Mouse (Mus musculus): ENCODE data around the gene Thbs2. TPM values are rescaled to one million over a fixed set of nuclear protein-coding genes. Genes with fewer than 3 reads are reported as not detected.

The Thbs2 gene
- total and polyA plus RNA-seq, 3 experiments = 0.05 TPM; not detected in 2

DNA sequence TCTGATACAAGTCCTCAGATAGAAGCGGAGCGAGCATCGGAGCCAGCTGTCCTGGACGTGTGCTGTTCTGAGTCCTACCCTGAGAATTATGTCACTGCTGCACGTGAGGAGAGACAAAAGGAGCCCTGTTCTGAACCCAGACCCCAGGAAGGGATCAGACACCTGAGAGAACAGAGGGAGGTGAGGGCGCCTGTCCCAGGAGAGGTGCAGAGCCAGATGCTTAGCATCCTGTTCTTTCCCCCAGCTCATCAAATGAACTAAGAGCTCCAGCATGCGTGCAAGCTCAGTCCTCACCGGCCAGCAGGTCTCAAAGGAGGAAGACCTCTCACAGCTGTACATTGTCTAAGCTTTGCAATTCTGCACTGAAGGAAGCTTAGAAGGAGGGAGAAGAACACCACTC, 16.8 kb downstream of the Thbs2 start:
- Histone ChIP-seq H3K36me3 (replicated peaks) (no peaks in the 10 kb centered on the region), H3K27me3 (ENCODE audit: insufficient read depth, low read length) (peaks cover 11% of the 10 kb centered on the region), H3K4me1 (ENCODE audit: insufficient read depth, low read depth, low read length) (no peaks in the 10 kb centered on the region), H3K4me3 (ENCODE audit: low read depth, low read length) (no peak overlapping the region), H3K9me3 (replicated peaks) (no peaks in the 10 kb centered on the region)
- TF ChIP-seq POLR2AphosphoS5 (IDR thresholded peaks at IDR 0.05; ENCODE audit: insufficient replicate concordance, low read depth, low read length) (no peak), GATA1 (IDR thresholded peaks at IDR 0.05; ENCODE audit: borderline replicate concordance, low read length) (no peak), GATA2 (IDR thresholded peaks at IDR 0.05; ENCODE audit: borderline replicate concordance, low read depth, low read length) (no peak), TAL1 (conservative IDR thresholded peaks at IDR 0.05; ENCODE audit: low read depth, low read length) (no peak), CTCF (IDR thresholded peaks at IDR 0.05; ENCODE audit: low read depth, low read length) (no peak)
- DNase-seq (ENCODE audit: low spot score) (no peak), ATAC-seq (ENCODE audit: extremely low read depth, insufficient number of reproducible peaks, low FRiP score, poor library complexity, severe bottlenecking) (no peak)

DNA sequence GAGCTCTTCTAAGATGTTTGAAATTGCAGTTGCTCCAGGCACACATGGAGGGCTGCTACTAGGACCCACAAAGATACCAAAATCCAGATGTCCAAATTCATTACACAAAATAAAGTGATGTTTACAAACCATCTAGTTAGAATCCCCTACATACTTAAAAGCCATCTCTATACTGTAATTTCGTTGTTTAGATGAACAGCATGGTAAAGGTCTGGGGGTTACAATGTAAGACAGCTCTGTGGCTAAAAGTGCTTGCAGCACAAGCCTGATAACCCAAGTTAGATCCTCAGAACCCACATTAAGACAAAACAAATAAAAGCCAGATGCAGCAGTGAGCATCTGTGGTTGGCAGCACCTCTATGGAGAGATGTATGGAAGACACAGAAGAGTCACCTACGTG, 18.5 kb downstream of the Thbs2 start:
- Histone ChIP-seq H3K9me3 (replicated peaks) (no peaks in the 10 kb centered on the region), H3K36me3 (replicated peaks) (no peaks in the 10 kb centered on the region), H3K4me3 (ENCODE audit: low read depth, low read length) (no peak overlapping the region), H3K4me1 (ENCODE audit: insufficient read depth, low read depth, low read length) (no peaks in the 10 kb centered on the region), H3K27me3 (ENCODE audit: insufficient read depth, low read length) (peaks cover 11% of the 10 kb centered on the region)
- DNase-seq (ENCODE audit: low spot score) = no peak
- TF ChIP-seq TAL1 (conservative IDR thresholded peaks at IDR 0.05; ENCODE audit: low read depth, low read length) (no peak), GATA1 (IDR thresholded peaks at IDR 0.05; ENCODE audit: borderline replicate concordance, low read length) (no peak), GATA2 (IDR thresholded peaks at IDR 0.05; ENCODE audit: borderline replicate concordance, low read depth, low read length) (no peak), CTCF (IDR thresholded peaks at IDR 0.05; ENCODE audit: low read depth, low read length) (no peak)
- no peak for ATAC-seq (ENCODE audit: extremely low read depth, insufficient number of reproducible peaks, low FRiP score, poor library complexity, severe bottlenecking)

DNA sequence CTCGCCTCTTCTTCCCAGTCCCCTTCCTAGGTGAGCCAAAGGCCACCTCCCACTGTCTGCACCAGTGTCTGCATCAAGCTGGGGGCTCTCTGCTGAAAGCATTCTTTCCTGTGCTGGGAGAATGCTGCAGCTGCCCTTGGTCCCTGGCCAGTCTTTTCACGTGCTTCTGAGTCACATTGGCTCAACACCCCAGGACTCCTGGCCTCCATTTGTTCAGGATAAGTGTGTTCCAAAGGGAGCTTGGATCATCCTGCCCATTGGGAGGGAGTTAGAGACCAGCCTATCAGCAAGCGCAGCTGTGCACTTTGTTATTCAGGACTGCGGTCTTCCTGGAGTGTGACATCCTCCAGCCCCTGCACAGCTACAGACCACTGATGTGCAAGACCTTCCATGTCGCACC, 21.6 kb downstream of the Thbs2 start:
- Histone ChIP-seq H3K27me3 (ENCODE audit: insufficient read depth, low read length) (peaks cover 14% of the 10 kb centered on the region), H3K36me3 (replicated peaks) (no peaks in the 10 kb centered on the region), H3K4me1 (ENCODE audit: insufficient read depth, low read depth, low read length) (no peaks in the 10 kb centered on the region), H3K4me3 (ENCODE audit: low read depth, low read length) (no peak overlapping the region), H3K9me3 (replicated peaks) (no peaks in the 10 kb centered on the region)
- ATAC-seq (ENCODE audit: extremely low read depth, insufficient number of reproducible peaks, low FRiP score, poor library complexity, severe bottlenecking) = no peak
- TF ChIP-seq GATA2 (IDR thresholded peaks at IDR 0.05; ENCODE audit: borderline replicate concordance, low read depth, low read length) (no peak), GATA1 (IDR thresholded peaks at IDR 0.05; ENCODE audit: borderline replicate concordance, low read length) (no peak), TAL1 (conservative IDR thresholded peaks at IDR 0.05; ENCODE audit: low read depth, low read length) (no peak), POLR2AphosphoS5 (IDR thresholded peaks at IDR 0.05; ENCODE audit: insufficient replicate concordance, low read depth, low read length) (no peak), CTCF (IDR thresholded peaks at IDR 0.05; ENCODE audit: low read depth, low read length) (no peak)
- no peak for DNase-seq (ENCODE audit: low spot score)

DNA sequence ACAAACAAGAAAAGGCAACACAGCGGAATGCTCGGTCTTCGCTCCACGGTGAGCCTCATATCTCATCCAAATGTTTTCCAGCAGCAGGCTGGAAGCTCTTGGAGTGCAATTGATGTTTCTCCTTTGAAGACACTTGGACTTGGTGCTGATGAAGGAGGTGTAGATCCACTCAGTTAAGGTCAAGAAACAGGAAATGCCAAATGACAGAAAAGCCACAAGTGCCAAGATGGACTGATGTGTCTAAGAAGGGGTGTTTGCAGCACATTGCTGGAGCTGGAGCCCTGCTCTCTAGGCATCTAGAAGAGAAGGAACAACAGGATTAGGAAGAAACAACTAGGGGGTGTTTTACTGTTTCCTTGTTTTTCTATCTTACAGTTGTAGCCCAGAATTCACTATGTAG, 26.8 kb downstream of the Thbs2 start:
- H3K36me3 ChIP-seq (replicated peaks) = no peaks in the 10 kb centered on the region
- DNase-seq (ENCODE audit: low spot score) = no peak
- no peak for ATAC-seq (ENCODE audit: extremely low read depth, insufficient number of reproducible peaks, low FRiP score, poor library complexity, severe bottlenecking)
- TF ChIP-seq CTCF (IDR thresholded peaks at IDR 0.05; ENCODE audit: low read depth, low read length) (no peak), TAL1 (conservative IDR thresholded peaks at IDR 0.05; ENCODE audit: low read depth, low read length) (no peak), GATA1 (IDR thresholded peaks at IDR 0.05; ENCODE audit: borderline replicate concordance, low read length) (no peak), POLR2AphosphoS5 (IDR thresholded peaks at IDR 0.05; ENCODE audit: insufficient replicate concordance, low read depth, low read length) (no peak), GATA2 (IDR thresholded peaks at IDR 0.05; ENCODE audit: borderline replicate concordance, low read depth, low read length) (no peak)
- H3K4me3 ChIP-seq (ENCODE audit: low read depth, low read length) = no peak overlapping the region
- peaks cover 8% of the 10 kb centered on the region; the same call in 1 of the 2 replicates for H3K27me3 ChIP-seq (ENCODE audit: insufficient read depth, low read length)
- H3K4me1 ChIP-seq (ENCODE audit: insufficient read depth, low read depth, low read length) = no peaks in the 10 kb centered on the region
- no peaks in the 10 kb centered on the region for H3K9me3 ChIP-seq (replicated peaks)

DNA sequence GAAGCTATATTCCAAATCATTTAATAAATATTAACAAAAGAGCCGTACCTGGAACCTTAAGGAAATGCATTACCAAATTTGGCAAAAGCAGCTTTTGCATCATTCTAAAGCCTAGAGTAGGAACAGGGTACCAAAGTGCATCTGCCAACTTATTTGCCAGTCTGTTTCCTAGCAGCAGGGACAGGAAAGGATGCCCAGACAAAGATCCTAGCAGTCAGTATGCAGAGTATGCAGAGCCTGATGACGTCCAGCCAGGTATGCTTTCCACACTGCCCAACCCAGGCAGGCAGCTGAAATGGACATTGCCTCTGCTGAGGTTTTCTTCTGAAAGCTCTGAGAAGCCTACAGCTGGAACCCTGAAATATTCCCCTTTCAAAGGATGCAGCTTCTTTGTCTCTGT, 27.6 kb downstream of the Thbs2 start:
- H3K36me3 ChIP-seq (replicated peaks) = no peaks in the 10 kb centered on the region
- TF ChIP-seq TAL1 (conservative IDR thresholded peaks at IDR 0.05; ENCODE audit: low read depth, low read length) (no peak), GATA2 (IDR thresholded peaks at IDR 0.05; ENCODE audit: borderline replicate concordance, low read depth, low read length) (no peak), GATA1 (IDR thresholded peaks at IDR 0.05; ENCODE audit: borderline replicate concordance, low read length) (no peak), POLR2AphosphoS5 (IDR thresholded peaks at IDR 0.05; ENCODE audit: insufficient replicate concordance, low read depth, low read length) (no peak), CTCF (IDR thresholded peaks at IDR 0.05; ENCODE audit: low read depth, low read length) (no peak)

DNA sequence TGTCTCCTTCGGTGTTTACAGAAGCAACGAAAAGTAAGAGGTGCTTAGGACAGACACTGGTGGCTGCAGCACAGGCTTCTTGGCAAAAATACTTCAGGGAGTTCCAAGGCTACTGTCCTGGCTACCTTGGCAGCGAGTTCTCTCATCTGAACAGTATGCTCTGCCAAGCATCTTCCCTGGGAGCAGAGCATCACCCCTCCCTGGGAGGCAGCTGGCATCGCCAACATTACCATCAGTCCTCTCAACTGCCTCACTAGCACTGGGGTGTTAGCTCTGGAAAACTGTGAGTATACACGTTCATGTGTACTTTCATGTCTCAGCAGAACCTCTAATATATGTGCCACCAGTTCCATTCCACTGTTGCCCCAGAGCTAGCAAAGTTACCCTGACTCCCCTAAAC, 30.7 kb downstream of the Thbs2 start:
- Histone ChIP-seq H3K27me3 (ENCODE audit: insufficient read depth, low read length) (peaks cover 6% of the 10 kb centered on the region), H3K4me1 (ENCODE audit: insufficient read depth, low read depth, low read length) (no peaks in the 10 kb centered on the region), H3K36me3 (replicated peaks) (no peaks in the 10 kb centered on the region), H3K4me3 (ENCODE audit: low read depth, low read length) (no peak overlapping the region), H3K9me3 (replicated peaks) (no peaks in the 10 kb centered on the region)
- ATAC-seq (ENCODE audit: extremely low read depth, insufficient number of reproducible peaks, low FRiP score, poor library complexity, severe bottlenecking) (no peak), DNase-seq (ENCODE audit: low spot score) (no peak)
- TF ChIP-seq GATA2 (IDR thresholded peaks at IDR 0.05; ENCODE audit: borderline replicate concordance, low read depth, low read length) (no peak), TAL1 (conservative IDR thresholded peaks at IDR 0.05; ENCODE audit: low read depth, low read length) (no peak), GATA1 (IDR thresholded peaks at IDR 0.05; ENCODE audit: borderline replicate concordance, low read length) (no peak)

More for the DNA sequence above, 27.6 kb downstream of the Thbs2 start:
- no peaks in the 10 kb centered on the region for H3K9me3 ChIP-seq (replicated peaks)
- no peaks in the 10 kb centered on the region for H3K4me1 ChIP-seq (ENCODE audit: insufficient read depth, low read depth, low read length)
- ATAC-seq (ENCODE audit: extremely low read depth, insufficient number of reproducible peaks, low FRiP score, poor library complexity, severe bottlenecking) (no peak), DNase-seq (ENCODE audit: low spot score) (no peak)
- H3K4me3 ChIP-seq (ENCODE audit: low read depth, low read length) = no peak overlapping the region
- peaks cover 8% of the 10 kb centered on the region; the same call in 1 of the 2 replicates for H3K27me3 ChIP-seq (ENCODE audit: insufficient read depth, low read length)

DNA sequence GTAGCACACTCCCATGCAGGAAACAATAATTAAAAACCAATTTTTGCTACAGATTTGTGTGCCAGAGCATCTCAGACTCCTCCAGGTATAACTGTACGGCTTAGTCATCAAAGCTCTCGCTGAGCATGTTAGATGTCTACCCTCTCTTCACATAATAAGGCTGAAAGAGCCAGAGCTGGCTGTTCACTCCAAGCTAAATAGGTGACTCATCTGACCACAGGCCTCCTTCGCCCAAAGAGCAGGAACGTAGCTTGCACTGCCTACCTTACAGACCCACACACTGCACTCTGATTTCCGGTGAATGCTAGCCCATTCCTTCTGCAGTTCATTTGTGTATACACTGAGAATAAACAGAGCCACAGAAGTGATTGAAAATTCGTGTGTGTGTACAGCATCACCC, 31.6 kb downstream of the Thbs2 start:
- no peak overlapping the region for H3K4me3 ChIP-seq (ENCODE audit: low read depth, low read length)
- no peaks in the 10 kb centered on the region for H3K9me3 ChIP-seq (replicated peaks)

More for the DNA sequence above, 31.6 kb downstream of the Thbs2 start:
- H3K27me3 ChIP-seq (ENCODE audit: insufficient read depth, low read length) = peaks cover 6% of the 10 kb centered on the region
- DNase-seq (ENCODE audit: low spot score) (no peak), ATAC-seq (ENCODE audit: extremely low read depth, insufficient number of reproducible peaks, low FRiP score, poor library complexity, severe bottlenecking) (no peak)
- no peaks in the 10 kb centered on the region for H3K4me1 ChIP-seq (ENCODE audit: insufficient read depth, low read depth, low read length)
- H3K36me3 ChIP-seq (replicated peaks) = no peaks in the 10 kb centered on the region
- TF ChIP-seq GATA2 (IDR thresholded peaks at IDR 0.05; ENCODE audit: borderline replicate concordance, low read depth, low read length) (no peak), POLR2AphosphoS5 (IDR thresholded peaks at IDR 0.05; ENCODE audit: insufficient replicate concordance, low read depth, low read length) (no peak), CTCF (IDR thresholded peaks at IDR 0.05; ENCODE audit: low read depth, low read length) (no peak), TAL1 (conservative IDR thresholded peaks at IDR 0.05; ENCODE audit: low read depth, low read length) (no peak), GATA1 (IDR thresholded peaks at IDR 0.05; ENCODE audit: borderline replicate concordance, low read length) (no peak)
